Mouse (Mus musculus): ENCODE measurements around the gene Mex3d. TPM values are rescaled to one million over a fixed set of nuclear protein-coding genes. Genes with fewer than 3 reads are reported as not detected.
A peak's percentile ranks its signal among the peaks of the same experiment; 100 is the strongest.

Mex3d gene
- polyA plus RNA-seq, 1 experiment from 2014 or later, result 6.7 TPM

DNA sequence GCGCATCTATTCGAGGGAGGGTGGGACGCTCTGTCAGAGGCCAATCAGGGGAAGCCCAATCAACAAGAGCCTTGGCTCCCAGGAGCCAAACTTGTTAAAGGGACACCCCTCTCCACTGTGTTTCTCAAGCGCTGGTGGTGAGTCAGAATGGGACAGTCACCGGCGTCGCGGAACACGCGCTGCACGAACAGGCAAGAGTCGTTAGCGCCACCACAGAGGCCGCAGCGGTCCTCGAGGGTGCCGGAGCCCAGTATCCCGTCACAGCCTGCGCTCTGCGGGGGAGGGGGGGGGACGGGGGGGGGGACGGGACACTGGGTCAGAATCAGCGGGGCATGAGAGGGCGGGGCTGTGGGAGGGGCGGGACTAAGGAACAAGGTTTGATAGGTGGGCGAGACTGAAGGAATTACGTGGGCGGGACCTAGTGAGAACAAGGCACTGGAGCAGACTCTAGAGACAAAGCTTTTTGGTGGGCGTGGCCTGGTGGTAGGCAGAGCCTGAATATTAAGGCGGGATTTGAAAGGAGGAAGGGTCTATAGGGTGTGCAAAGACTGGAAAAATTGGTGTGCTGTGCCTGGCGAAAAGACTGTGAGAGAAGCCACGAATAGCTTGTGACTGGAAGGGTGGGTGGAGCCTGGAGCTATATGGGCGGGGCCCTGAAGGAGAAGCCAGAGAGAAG is 44.6 kb downstream of the Mex3d start:
- no peak overlapping the region for H3K9ac ChIP-seq (ENCODE audit: low read length)

DNA sequence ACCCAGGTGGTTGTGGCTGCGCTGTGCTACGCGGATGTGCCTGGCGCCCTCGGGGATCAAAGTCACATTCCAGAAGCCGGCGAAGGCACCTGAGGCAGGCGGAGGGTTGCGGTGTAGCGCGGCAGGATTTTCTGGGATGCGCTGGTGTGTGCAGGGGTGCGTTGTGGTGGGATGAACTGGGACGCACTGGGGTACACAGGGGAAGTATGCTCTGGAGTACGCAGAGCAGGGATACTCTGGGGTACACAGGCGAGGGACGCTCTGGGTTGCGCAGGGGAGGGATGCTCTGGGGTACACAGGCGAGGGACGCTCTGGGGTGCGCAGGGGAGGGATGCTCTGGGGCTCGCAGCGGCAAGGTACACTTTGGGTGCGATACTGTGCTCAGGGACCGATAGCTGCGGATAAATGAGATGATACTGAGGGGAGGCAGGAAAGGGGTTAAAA is 45.1 kb downstream of the Mex3d start:
- Histone ChIP-seq H3K4me3 (ENCODE audit: low read depth, low read length) (peak overlapping the region; percentile 30), H3K9me3 (ENCODE audit: control insufficient read depth, low read length) (no peaks in the 10 kb centered on the region), H3K27me3 (replicated peaks; ENCODE audit: control insufficient read depth, insufficient read depth, low read length) (peaks cover 69% of the 10 kb centered on the region), H3K9ac (ENCODE audit: low read length) (no peak overlapping the region), H3K36me3 (ENCODE audit: control insufficient read depth, insufficient read depth, low read length) (no peaks in the 10 kb centered on the region), H3K27ac (ENCODE audit: low read depth) (no peak overlapping the region), H3K4me1 (replicated peaks; ENCODE audit: control insufficient read depth, insufficient read depth, low read length) (peaks cover 32% of the 10 kb centered on the region), H3K4me2 (ENCODE audit: low read length) (peak overlapping the region; percentile 57)
- 3% methylated on average over 26 of the region's 26 CpGs for WGBS
- ATAC-seq (replicated peaks; ENCODE audit: low FRiP score, low TSS enrichment, low read depth), result no peak
- DNase-seq (ENCODE audit: low spot score), result peak; percentile 55

More for the DNA sequence above, 44.6 kb downstream of the Mex3d start:
- ATAC-seq (replicated peaks; ENCODE audit: low FRiP score, low TSS enrichment, low read depth), result peak; percentile 54
- Histone ChIP-seq H3K9me3 (ENCODE audit: control insufficient read depth, low read length) (no peaks in the 10 kb centered on the region), H3K4me2 (ENCODE audit: low read length) (peak overlapping the region; percentile 57), H3K36me3 (ENCODE audit: control insufficient read depth, insufficient read depth, low read length) (no peaks in the 10 kb centered on the region), H3K4me1 (replicated peaks; ENCODE audit: control insufficient read depth, insufficient read depth, low read length) (peaks cover 37% of the 10 kb centered on the region), H3K27ac (ENCODE audit: low read depth) (no peak overlapping the region), H3K27me3 (replicated peaks; ENCODE audit: control insufficient read depth, insufficient read depth, low read length) (peaks cover 75% of the 10 kb centered on the region), H3K4me3 (ENCODE audit: low read depth, low read length) (peak overlapping the region; percentile 30)
- peak; percentile 80 for DNase-seq (ENCODE audit: low spot score)
- WGBS, result under 1% methylated on average over 33 of the region's 33 CpGs

DNA sequence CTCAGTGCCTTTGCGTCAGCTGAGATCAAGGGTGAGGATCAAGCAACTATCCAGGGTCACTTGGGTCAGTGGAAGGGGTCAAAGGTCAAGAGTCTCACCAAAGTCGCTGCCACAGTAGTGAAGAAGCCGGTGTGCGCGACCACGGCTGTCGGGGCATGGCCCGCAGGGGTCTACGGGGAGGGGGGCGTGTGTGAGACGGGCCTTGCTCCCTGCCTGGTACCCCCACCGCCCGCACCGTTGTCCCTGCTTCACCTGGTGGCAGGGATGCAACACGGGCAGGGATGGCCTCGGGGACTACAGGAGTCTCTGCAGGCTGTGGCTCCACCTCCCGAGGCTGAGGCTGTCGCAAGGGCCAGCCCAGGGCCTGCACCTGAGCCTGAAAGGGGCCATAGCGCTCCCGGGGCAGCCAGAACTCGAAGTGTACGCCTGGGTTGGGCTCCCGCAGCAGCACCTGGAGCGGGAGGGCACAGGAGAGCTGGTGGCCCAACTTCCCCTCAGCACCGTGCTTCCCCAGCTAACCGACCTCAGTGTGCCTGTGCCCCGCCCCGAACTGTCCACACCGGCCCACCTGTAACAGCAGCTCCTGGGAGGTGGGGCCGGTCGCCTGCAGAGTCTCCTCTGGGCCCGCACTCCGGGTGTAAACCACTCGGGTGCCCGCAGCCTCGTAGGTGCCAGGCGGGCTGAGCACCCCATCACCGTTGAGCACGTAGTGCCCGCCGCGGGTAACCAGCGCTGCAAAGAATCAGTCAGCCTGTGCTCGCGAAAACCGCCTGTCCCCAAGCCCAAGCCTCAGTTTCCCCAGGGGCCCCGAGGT is 45.8 kb downstream of the Mex3d start:
- Histone ChIP-seq H3K4me2 (ENCODE audit: low read length) (peak overlapping the region; percentile 57), H3K27me3 (replicated peaks; ENCODE audit: control insufficient read depth, insufficient read depth, low read length) (peaks cover 64% of the 10 kb centered on the region), H3K9ac (ENCODE audit: low read length) (0 out of 2 replicates have a peak overlapping the region, but pooled peaks have one; percentile 13), H3K4me3 (ENCODE audit: low read depth, low read length) (peak overlapping the region; percentile 30), H3K36me3 (ENCODE audit: control insufficient read depth, insufficient read depth, low read length) (no peaks in the 10 kb centered on the region), H3K9me3 (ENCODE audit: control insufficient read depth, low read length) (no peaks in the 10 kb centered on the region), H3K27ac (ENCODE audit: low read depth) (no peak overlapping the region), H3K4me1 (replicated peaks; ENCODE audit: control insufficient read depth, insufficient read depth, low read length) (peaks cover 31% of the 10 kb centered on the region)
- ATAC-seq (replicated peaks; ENCODE audit: low FRiP score, low TSS enrichment, low read depth) (no peak), DNase-seq (ENCODE audit: low spot score) (peak; percentile 66)
- WGBS, result 5% methylated on average over 44 of the region's 47 CpGs

DNA sequence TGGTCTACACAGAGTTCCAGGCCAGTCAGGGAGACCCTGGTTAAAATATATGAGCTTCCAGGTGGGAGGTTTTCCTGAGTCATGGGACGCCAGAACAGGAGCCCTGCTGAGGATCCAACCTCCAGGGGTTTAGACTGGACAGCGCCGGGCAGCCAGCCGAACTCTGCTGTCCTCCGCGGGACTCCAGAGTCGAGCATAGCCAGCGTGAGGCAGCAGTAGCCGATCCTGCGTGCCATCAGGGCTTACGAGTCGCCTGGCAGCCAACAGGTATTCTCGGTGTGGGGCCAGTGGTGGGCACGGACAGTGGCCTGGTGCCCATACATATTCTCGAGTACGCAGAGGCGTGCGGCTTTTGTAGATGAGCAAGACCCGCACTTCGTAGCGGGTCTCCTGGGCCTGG is 46.4 kb downstream of the Mex3d start:
- H3K27me3 ChIP-seq (replicated peaks; ENCODE audit: control insufficient read depth, insufficient read depth, low read length), result peaks cover 59% of the 10 kb centered on the region
- no peak for ATAC-seq (replicated peaks; ENCODE audit: low FRiP score, low TSS enrichment, low read depth)

DNA sequence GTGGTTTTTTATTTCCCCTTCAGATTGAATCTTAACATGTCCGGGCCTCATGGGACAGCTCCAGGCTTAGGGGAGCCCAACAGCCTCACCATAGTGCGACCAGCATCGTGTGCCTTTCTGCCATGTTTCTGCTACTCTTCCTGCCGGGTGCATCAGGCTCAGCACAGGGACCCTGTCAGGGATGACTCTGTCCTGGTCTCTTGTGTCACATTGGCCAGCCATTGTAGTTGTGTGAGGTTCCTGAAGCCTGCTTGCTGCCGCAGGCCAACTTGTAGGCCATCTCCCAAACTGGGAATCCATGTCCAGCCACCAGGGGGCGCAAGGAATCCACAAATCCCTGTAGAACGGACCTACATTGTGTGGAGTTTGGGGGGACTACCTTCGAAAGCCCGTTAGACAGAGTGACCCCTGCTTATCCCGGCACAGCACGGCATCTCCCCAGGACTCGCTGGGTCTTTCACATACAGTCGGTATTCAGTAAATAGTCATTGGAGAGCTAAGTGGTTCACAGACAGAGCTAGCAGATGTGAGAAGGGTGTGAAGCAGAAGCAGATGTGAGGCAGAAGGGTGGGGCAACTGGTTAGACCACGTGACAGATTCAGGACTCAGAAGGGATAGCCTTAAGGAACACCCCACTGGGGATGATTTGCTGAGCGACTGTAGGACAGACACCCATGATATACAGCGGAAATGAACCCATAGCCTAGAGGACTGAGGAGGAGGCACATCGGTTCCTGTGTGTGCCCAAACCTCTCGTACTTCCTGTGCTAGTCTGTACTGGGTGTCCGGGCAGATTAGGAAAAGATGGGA is 47.3 kb downstream of the Mex3d start:
- H3K9me3 ChIP-seq (ENCODE audit: control insufficient read depth, low read length), result no peaks in the 10 kb centered on the region
- peaks cover 31% of the 10 kb centered on the region for H3K4me1 ChIP-seq (replicated peaks; ENCODE audit: control insufficient read depth, insufficient read depth, low read length)
- WGBS, result 22% methylated on average over 19 of the region's 19 CpGs
- H3K27me3 ChIP-seq (replicated peaks; ENCODE audit: control insufficient read depth, insufficient read depth, low read length), result peaks cover 51% of the 10 kb centered on the region
- no peak overlapping the region for H3K9ac ChIP-seq (ENCODE audit: low read length)
- no peak overlapping the region for H3K4me3 ChIP-seq (ENCODE audit: low read depth, low read length)
- ATAC-seq (replicated peaks; ENCODE audit: low FRiP score, low TSS enrichment, low read depth) (0 out of 2 replicates have a peak, but pooled peaks have one; percentile 20), DNase-seq (ENCODE audit: low spot score) (peak; percentile 96)
- no peaks in the 10 kb centered on the region for H3K36me3 ChIP-seq (ENCODE audit: control insufficient read depth, insufficient read depth, low read length)
- no peak overlapping the region for H3K27ac ChIP-seq (ENCODE audit: low read depth)
- H3K4me2 ChIP-seq (ENCODE audit: low read length), result peak overlapping the region; percentile 22; the same call in 1 of the 2 replicates

More for the DNA sequence above, 46.4 kb downstream of the Mex3d start:
- DNase-seq (ENCODE audit: low spot score), result peak; percentile 58
- Histone ChIP-seq H3K4me2 (ENCODE audit: low read length) (no peak overlapping the region), H3K9ac (ENCODE audit: low read length) (no peak overlapping the region), H3K4me3 (ENCODE audit: low read depth, low read length) (no peak overlapping the region), H3K4me1 (replicated peaks; ENCODE audit: control insufficient read depth, insufficient read depth, low read length) (peaks cover 31% of the 10 kb centered on the region), H3K9me3 (ENCODE audit: control insufficient read depth, low read length) (no peaks in the 10 kb centered on the region), H3K36me3 (ENCODE audit: control insufficient read depth, insufficient read depth, low read length) (no peaks in the 10 kb centered on the region), H3K27ac (ENCODE audit: low read depth) (no peak overlapping the region)
- 21% methylated on average over 21 of the region's 21 CpGs for WGBS

DNA sequence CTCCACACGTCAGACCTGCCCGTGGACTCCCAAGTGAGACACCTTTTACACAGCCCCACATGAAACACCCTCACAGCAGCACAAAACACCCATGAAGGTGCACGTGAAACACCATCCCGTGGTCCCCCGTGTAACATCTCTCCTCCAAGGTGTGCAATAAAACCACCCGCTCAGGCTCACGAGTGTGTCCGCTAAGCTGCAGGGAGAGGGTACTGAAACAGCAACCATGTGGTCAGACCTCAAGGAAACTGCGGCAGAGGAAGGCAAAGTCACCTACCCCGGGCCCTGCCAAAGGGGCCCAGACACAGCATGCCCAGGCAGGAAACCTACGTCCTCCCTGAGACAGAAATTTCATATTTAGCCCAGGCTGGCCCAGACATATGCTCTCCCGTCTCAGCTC is 51.2 kb downstream of the Mex3d start:
- H3K9ac ChIP-seq (ENCODE audit: low read length), result no peak overlapping the region
- H3K27me3 ChIP-seq (replicated peaks; ENCODE audit: control insufficient read depth, insufficient read depth, low read length), result peaks cover 12% of the 10 kb centered on the region
- H3K27ac ChIP-seq (ENCODE audit: low read depth), result no peak overlapping the region
- no peak overlapping the region for H3K4me3 ChIP-seq (ENCODE audit: low read depth, low read length)
- DNase-seq (ENCODE audit: low spot score) (no peak), ATAC-seq (replicated peaks; ENCODE audit: low FRiP score, low TSS enrichment, low read depth) (no peak)
- no peaks in the 10 kb centered on the region for H3K9me3 ChIP-seq (ENCODE audit: control insufficient read depth, low read length)
- H3K36me3 ChIP-seq (ENCODE audit: control insufficient read depth, insufficient read depth, low read length), result no peaks in the 10 kb centered on the region
- WGBS, result 90% methylated on average over 12 of the region's 12 CpGs
- H3K4me1 ChIP-seq (replicated peaks; ENCODE audit: control insufficient read depth, insufficient read depth, low read length), result 0 out of 2 replicates have a peak, but pooled peaks cover 4% of the 10 kb centered on the region
- H3K4me2 ChIP-seq (ENCODE audit: low read length), result no peak overlapping the region

DNA sequence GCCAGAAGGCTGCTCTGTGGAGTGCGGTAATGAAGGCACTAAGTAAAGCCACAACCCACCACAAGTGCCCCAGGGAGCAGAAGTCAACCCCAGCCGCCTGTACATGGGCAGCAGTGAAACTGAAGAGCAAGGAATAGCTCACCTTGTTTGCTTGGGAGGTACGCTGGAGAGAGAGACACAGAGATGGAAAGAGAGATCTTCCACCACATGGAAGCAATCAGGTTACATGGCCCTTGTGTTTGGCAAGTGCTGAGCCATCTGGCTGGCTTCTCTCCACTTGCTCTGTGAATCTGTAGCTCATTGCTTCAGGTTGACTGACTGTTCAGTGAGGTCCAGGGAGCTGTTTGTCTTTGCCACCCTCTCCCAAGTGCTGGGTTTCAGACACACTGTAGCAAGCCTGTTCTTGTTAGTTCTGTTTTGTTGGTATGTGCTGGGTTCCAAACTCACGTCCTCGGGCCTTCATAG is 54.9 kb downstream of the Mex3d start:
- Histone ChIP-seq H3K9ac (ENCODE audit: low read length) (no peak overlapping the region), H3K27ac (ENCODE audit: low read depth) (no peak overlapping the region), H3K4me1 (replicated peaks; ENCODE audit: control insufficient read depth, insufficient read depth, low read length) (peaks cover 21% of the 10 kb centered on the region), H3K4me2 (ENCODE audit: low read length) (peak overlapping the region; percentile 9; the same call in 1 of the 2 replicates), H3K4me3 (ENCODE audit: low read depth, low read length) (no peak overlapping the region), H3K27me3 (replicated peaks; ENCODE audit: control insufficient read depth, insufficient read depth, low read length) (0 out of 2 replicates have a peak, but pooled peaks cover 3% of the 10 kb centered on the region), H3K36me3 (ENCODE audit: control insufficient read depth, insufficient read depth, low read length) (no peaks in the 10 kb centered on the region), H3K9me3 (ENCODE audit: control insufficient read depth, low read length) (no peaks in the 10 kb centered on the region)
- ATAC-seq (replicated peaks; ENCODE audit: low FRiP score, low TSS enrichment, low read depth) (no peak), DNase-seq (ENCODE audit: low spot score) (no peak)
- 84% methylated on average over 5 of the region's 5 CpGs for WGBS
